Mouse (Mus musculus) activated CD4-positive, CD25-positive, alpha-beta regulatory T cell, adult 4 months (primary cell): ENCODE data around the gene Apool. TPM values are rescaled to one million over a fixed set of nuclear protein-coding genes. Genes with fewer than 3 reads are reported as not detected.

ENCODE experiments used
- ATAC-seq: one replicate; pipeline ENCODE4 v1.8.0; 2017
- polyA plus RNA-seq, 2 experiments: library from polyadenylated mRNA; unstranded; fragments of 100-300 nt; shearing (Covaris generic); gene quantifications; one replicate each; pipeline ENCODE4 v1.2.1; 2017

The Apool gene
- 10 to 100 TPM; 36.4 to 39.3 TPM for polyA plus RNA-seq

DNA sequence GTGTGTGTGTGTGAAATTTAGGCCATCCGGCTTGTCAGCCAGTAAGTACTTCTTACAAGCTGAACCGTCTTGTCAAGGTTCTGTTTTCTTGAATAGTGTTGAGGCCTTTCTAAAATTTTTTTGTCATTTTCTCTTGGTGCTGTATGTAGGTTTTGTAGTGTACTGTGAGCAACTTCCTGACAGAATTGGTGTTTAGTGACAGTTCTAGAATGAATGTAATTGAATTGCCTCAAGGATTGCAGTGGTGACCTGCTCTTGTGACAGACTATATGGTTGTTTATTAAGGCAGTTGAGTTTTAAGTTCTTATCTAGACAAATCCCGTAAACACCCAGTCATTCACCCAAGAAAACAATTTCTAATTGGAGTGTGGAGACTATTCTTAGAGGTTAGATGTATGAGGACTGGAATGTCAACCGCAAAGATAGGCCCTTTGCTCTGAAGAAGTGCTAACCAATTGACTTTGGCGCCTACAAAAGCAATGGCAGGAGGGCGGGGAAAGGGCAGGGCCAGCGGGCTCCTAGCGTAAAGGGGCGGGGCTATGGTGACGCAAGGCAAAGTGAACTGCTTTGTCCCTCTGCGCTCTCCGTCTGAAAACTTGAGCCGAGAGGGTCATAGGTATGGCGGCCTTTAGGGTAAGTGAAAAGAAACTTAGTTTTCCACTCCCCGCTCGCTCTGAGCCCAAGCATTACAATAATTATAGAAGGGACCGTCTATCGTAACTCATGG, at the start of gene Apool:
Apool (plus strand) TSS at position 531 of the 727 bp plus-strand sequence.
- ATAC-seq = peak; percentile 97

GRCm38 (mm10) chrX:112273550-112273949, 37.6 kb upstream of the Apool start:
- ATAC-seq = no peak

- ATAC-seq = peak; percentile 38
Observed at GRCm38 (mm10) chrX:112311531-112311887, 375 bp downstream of the Apool start.

GRCm38 (mm10) chrX:112312094-112312493, 960 bp downstream of the Apool start:
- no peak for ATAC-seq

GRCm38 (mm10) chrX:112320273-112320672, 9.1 kb downstream of the Apool start:
- no peak for ATAC-seq

- no peak for ATAC-seq
Observed at GRCm38 (mm10) chrX:112339486-112339885, 28.4 kb downstream of the Apool start.

GRCm38 (mm10) chrX:112347467-112348394, 36.6 kb downstream of the Apool start:
- ATAC-seq = no peak

DNA sequence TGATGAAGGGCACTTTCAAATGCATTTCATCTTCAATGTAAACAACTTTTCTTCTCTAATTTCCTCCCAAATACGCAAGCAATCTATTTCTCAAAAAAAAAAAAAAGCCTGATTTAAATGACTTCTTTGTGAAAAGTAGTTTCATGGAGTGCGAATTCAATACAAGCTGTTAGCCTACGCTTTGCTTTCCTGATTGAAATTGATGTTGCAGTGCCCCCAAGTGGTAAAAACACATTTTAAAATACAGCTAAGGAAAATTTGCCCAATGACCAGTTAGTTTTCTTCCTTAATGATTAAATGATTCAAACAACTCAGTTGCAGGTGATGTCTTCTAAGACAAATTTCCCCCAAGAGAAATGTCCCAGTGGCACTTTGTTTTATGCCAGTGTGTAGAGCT, 37.3 kb downstream of the Apool start:
- ATAC-seq = peak; percentile 57

GRCm38 (mm10) chrX:112368426-112368825, 57.3 kb downstream of the Apool start:
- no peak for ATAC-seq

DNA sequence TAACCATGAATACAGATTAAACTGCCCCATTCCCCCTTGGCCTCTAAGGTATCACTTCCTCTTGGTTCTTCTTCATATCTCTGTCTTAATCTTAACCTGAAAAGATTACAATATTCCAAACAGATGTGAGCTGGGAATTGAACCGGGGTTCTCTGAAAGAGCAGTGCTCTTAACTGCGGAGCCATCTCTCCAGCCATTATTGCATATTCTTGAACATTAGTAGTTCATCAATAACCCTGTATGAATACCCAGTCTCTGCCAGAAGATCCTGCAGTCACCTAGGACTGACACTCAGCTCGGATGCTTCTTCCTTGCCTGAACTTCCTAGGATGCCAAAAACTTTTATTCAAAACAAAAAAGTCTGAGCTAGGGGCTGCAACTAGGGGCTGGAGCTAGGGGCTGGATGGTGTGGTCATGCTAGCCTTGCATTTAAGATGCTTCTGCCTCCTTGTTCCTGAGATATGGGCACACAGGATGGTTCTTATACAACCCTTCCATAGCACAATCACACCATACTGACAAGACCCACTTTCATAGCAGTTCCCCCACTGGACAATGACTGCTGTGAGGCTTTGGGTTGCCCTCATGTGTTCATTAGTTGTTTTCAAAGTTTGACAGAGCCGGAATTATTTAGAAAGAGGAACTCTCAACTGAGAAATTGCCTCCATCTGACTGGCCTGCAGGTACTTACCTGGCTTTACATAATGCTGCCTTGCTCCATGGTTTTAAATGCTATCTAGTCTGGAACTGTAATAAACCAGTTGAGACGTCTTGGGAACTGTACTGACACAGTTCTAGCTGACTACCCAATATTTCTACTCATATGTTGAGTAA, 59.7 kb downstream of the Apool start:
- peak; percentile 95 for ATAC-seq

GRCm38 (mm10) chrX:112406679-112407078, 95.5 kb downstream of the Apool start, which contains the start of gene Satl1:
TSS of gene Satl1 (minus strand) at chrX:112406779.
- ATAC-seq = no peak

GRCm38 (mm10) chrX:112412309-112412708, 101.2 kb downstream of the Apool start:
- no peak for ATAC-seq

Other genes with a start within 250 kb of the Apool start
- not detected for gene 4933403O08Rik, start 72.3 kb upstream of the Apool start, polyA plus RNA-seq
- gene Satl1, start 95.4 kb downstream of the Apool start, polyA plus RNA-seq = not detected
- gene 2010106E10Rik, start 183.9 kb downstream of the Apool start, polyA plus RNA-seq = not detected